Mouse (Mus musculus): ENCODE measurements around the gene 1700015G11Rik.

1700015G11Rik gene

DNA sequence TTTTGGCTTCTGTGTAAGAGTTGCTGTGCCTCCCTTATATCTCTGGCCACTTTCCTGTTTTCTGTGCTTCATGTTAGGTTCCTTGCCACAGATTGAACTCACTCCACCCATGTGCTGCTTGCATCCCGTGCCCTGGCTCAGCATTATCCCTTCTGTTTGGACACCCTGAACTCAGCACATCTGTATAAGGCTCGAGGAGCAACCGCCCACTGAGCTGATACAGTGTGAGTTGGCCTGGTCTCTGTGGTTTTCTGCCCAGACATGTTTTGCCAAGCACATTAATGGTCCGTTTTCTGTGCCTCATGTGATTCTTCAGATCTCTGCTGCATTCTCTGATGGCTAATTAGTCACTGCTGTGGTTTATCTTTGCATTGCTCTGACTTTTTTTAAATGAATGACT lies 47.9 kb downstream of the 1700015G11Rik start:
- no peak for DNase-seq (ENCODE audit: extremely low spot score)

DNA sequence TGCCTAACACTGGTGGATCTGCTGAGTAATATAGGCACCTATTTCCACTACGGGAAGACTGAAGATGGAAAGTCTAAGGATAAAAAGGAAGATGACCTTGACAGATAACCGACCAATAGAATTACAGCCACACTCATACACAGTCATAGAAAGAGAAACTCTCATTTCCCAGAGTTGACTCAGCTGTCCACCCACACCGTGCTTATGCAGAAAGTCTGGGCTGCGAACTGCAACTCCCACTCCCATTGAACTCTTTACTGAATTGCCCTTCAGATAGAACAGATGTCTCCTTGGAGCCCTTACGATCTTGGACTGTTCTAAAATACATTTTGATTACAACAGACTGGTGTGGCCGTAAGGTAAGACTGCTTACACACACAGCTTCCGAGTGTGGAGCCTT lies 50.8 kb downstream of the 1700015G11Rik start:
- no peak for DNase-seq (ENCODE audit: extremely low spot score)

DNA sequence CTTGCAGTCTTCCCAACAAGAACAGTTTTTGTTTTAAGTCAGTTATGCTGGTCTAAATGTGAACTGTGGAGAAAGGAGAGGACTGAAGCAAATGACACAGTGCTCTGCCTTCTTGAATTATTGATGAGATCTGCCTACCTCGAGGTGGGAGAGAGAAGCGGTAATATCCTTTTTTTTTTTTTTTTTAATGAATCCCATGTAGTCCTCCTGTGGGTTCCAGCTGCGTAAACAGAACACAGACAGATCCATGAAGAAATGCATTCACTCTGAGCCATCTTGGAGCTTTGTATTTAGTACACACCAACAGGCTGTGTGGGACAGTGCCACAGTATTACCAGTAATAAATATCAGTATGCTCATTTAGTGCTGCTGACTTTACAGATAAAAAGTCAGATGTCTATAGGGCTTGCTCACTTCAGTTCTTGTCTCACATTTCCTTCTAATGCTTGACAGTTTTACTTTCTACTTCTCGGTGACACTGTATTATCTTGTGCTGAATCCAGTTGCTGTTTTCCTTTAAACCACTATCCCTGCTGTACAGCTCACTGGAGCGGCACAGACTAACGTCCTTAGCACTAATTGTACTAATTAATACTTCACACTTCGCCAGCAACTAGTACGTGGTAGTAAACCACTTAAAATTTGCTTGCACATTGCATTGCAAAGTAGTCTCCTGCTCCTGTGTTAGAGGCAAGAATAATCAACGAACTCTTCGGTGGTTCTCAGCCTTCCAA lies 53.1 kb downstream of the 1700015G11Rik start:
- DNase-seq (ENCODE audit: extremely low spot score) = no peak
